Mouse (Mus musculus): ENCODE results near the gene Fdx1l.

DNA sequence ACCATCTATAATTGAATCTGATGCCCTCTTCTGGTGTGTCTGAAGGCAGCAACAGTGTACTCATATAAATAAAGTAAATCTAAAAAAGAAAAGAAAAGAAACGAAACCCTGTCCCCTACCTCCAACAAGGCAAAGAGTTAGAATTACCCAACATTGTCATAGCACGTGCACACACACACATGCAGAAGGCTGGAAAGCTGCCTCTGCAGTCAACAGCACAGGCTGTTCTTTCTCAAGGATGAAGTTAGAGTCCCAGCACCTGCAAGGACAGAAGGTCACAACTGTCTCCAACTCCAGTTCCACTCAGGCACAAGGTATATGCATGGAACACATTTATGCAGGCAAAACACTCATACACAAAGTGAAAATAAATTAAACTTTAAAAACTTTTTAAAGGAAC lies 28.7 kb upstream of the Fdx1l start:
- TF ChIP-seq EP300 (IDR thresholded peaks at IDR 0.05; ENCODE audit: low read depth): no peak
- TF ChIP-seq CTCF (IDR thresholded peaks at IDR 0.05; ENCODE audit: low read depth): no peak

Measured in liver, postnatal 0 days (tissue).